Mouse (Mus musculus): Measurements from ENCODE around the gene Mblac1. TPM values are rescaled to one million over a fixed set of nuclear protein-coding genes. Genes with fewer than 3 reads are reported as not detected.
A peak's percentile ranks its signal among the peaks of the same experiment; 100 is the strongest.
"Not testable (repeated sequence)": the region's sequence is repeated elsewhere in the genome, so short reads cannot be mapped to it uniquely, and the experiment has no call there.

Gene Mblac1
- polyA plus RNA-seq, 1 experiment from 2014 or later, result 7.4 TPM

DNA sequence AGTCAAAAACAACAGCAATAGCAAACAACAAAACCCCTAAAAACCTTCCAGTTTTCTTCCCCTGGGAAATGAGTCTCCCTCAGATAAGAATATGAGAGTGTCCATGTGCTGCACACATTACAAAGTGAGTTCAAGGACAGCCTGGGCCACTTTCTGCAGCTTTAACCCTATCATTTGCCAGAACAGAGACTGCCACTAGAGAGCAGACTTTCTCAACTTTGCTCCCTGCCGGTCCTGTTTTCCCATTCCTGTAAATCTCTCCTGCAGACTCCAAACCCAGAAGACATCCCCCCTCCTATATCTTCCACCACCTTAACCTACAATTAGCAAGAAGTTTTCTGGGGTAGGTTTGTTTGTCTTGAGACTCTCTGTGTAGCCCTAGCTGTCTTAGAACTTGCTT, 5.5 kb downstream of the Mblac1 start:
- Histone ChIP-seq H3K9me3 (ENCODE audit: control insufficient read depth, low read length) (0 out of 2 replicates have a peak, but pooled peaks cover 4% of the 10 kb centered on the region), H3K4me1 (ENCODE audit: control insufficient read depth, insufficient read depth, low read length) (peaks cover 6% of the 10 kb centered on the region; the same call in 1 of the 2 replicates), H3K4me2 (ENCODE audit: low read depth, low read length) (no peak overlapping the region), H3K27me3 (replicated peaks; ENCODE audit: control insufficient read depth, insufficient read depth, low read length) (no peaks in the 10 kb centered on the region), H3K9ac (ENCODE audit: low read depth, low read length) (no peak overlapping the region), H3K27ac (replicated peaks; ENCODE audit: low read depth, low read length) (no peak overlapping the region), H3K36me3 (ENCODE audit: control insufficient read depth, insufficient read depth, low read length) (no peaks in the 10 kb centered on the region), H3K4me3 (ENCODE audit: low read depth, low read length) (no peak overlapping the region)
- ATAC-seq (ENCODE audit: low read depth) (no peak), DNase-seq (ENCODE audit: low spot score) (no peak)
- 16% methylated on average over 1 of the region's 1 CpGs for WGBS

DNA sequence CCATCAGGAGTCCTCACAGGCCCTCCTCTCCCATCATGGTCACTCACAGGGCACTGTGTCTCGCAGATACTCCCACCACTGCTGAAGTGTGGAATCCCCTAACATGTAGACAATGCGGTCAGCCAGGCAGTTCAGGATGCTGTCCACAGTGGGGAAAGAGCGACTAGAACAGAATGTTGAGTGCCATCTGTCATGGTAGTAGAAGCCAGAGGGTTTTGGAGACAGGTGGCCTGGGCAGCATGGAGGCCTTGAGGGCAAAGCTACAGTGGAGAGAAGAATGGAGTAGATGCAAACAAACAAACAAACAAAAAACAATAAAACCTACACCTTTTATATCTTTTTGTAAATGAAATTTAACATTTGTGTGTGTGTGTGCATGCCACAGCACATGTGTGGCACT, 8.0 kb downstream of the Mblac1 start:
- H3K4me1 ChIP-seq (ENCODE audit: control insufficient read depth, insufficient read depth, low read length), result no peaks in the 10 kb centered on the region
- H3K4me2 ChIP-seq (ENCODE audit: low read depth, low read length), result no peak overlapping the region
- ATAC-seq (ENCODE audit: low read depth) (no peak), DNase-seq (ENCODE audit: low spot score) (no peak)
- no peaks in the 10 kb centered on the region for H3K36me3 ChIP-seq (ENCODE audit: control insufficient read depth, insufficient read depth, low read length)
- no peak overlapping the region for H3K9ac ChIP-seq (ENCODE audit: low read depth, low read length)
- 0 out of 2 replicates have a peak, but pooled peaks cover 5% of the 10 kb centered on the region for H3K9me3 ChIP-seq (ENCODE audit: control insufficient read depth, low read length)
- no peaks in the 10 kb centered on the region for H3K27me3 ChIP-seq (replicated peaks; ENCODE audit: control insufficient read depth, insufficient read depth, low read length)
- 84% methylated on average over 3 of the region's 3 CpGs for WGBS
- H3K4me3 ChIP-seq (ENCODE audit: low read depth, low read length), result no peak overlapping the region
- H3K27ac ChIP-seq (replicated peaks; ENCODE audit: low read depth, low read length), result no peak overlapping the region

DNA sequence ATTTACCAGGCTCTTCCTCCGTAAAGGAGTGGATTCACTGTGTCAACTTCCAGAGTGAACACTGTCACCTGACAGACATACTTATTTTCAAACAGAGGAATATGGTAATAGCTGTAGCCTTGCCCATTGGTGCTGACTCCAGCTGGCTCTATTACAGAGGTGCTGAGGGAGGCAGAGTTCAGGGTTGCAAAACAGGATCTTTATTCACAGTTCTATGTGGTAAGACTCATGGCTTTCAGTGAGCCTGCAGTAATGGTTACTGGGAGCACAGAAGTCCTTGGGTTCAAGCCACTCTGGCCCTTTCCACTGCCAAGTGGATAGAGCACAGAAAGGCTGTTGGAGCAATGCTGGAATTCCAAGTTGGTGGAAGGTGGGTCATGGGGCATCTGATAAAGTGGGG, 13.1 kb downstream of the Mblac1 start:
- Histone ChIP-seq H3K27ac (replicated peaks; ENCODE audit: low read depth, low read length) (no peak overlapping the region), H3K9ac (ENCODE audit: low read depth, low read length) (no peak overlapping the region), H3K4me3 (ENCODE audit: low read depth, low read length) (no peak overlapping the region), H3K4me1 (ENCODE audit: control insufficient read depth, insufficient read depth, low read length) (no peaks in the 10 kb centered on the region), H3K4me2 (ENCODE audit: low read depth, low read length) (no peak overlapping the region), H3K27me3 (replicated peaks; ENCODE audit: control insufficient read depth, insufficient read depth, low read length) (no peaks in the 10 kb centered on the region), H3K9me3 (ENCODE audit: control insufficient read depth, low read length) (0 out of 2 replicates have a peak, but pooled peaks cover 5% of the 10 kb centered on the region), H3K36me3 (ENCODE audit: control insufficient read depth, insufficient read depth, low read length) (no peaks in the 10 kb centered on the region)
- WGBS, result 86% methylated on average over 1 of the region's 1 CpGs
- DNase-seq (ENCODE audit: low spot score) (no peak), ATAC-seq (ENCODE audit: low read depth) (no peak)

DNA sequence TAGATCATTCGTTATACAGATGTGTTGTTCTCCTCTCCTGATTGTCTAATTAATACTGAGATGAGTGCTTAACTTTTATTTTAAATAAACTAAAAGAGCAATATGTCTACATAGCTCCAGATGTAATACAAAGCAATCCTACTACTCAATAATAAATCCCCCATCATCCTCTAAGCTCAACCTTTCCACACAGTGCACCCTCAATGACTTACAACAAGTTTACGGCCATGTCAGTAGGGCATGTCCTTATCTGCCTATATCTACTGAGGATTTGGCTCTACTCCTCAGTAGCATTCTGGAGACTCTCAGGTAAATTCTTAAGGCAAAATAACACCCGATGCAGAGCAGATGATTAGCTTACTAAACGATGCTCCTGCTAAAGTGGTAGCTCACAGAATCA, 13.8 kb downstream of the Mblac1 start:
- WGBS, result 83% methylated on average over 4 of the region's 4 CpGs
- Histone ChIP-seq H3K27me3 (replicated peaks; ENCODE audit: control insufficient read depth, insufficient read depth, low read length) (no peaks in the 10 kb centered on the region), H3K4me2 (ENCODE audit: low read depth, low read length) (no peak overlapping the region), H3K4me3 (ENCODE audit: low read depth, low read length) (no peak overlapping the region), H3K36me3 (ENCODE audit: control insufficient read depth, insufficient read depth, low read length) (no peaks in the 10 kb centered on the region), H3K9ac (ENCODE audit: low read depth, low read length) (no peak overlapping the region), H3K9me3 (ENCODE audit: control insufficient read depth, low read length) (0 out of 2 replicates have a peak, but pooled peaks cover 5% of the 10 kb centered on the region), H3K4me1 (ENCODE audit: control insufficient read depth, insufficient read depth, low read length) (no peaks in the 10 kb centered on the region), H3K27ac (replicated peaks; ENCODE audit: low read depth, low read length) (no peak overlapping the region)
- DNase-seq (ENCODE audit: low spot score), result no peak
- ATAC-seq (ENCODE audit: low read depth), result no peak

DNA sequence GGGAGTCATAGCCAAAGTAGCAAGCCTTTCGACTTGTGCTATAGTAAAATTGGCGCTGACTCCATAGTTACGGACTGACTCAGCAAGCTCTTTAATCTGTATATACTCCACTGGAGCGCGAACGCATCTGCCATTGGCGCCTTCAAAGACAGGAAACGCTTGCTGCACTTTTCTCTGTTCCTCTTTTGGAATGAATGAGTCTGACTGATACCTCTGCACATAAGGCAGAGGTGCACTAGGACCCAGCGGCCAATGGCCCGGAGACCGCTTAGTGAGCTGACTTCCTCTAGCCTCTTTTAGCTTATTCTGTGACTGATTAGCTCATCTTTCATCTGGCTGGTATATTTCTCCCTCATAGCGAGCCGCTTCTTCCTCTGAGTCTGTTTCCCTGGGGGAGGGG, 22.5 kb downstream of the Mblac1 start:
- H3K9me3 ChIP-seq (ENCODE audit: control insufficient read depth, low read length); H3K4me2 ChIP-seq (ENCODE audit: low read depth, low read length); H3K4me1 ChIP-seq (ENCODE audit: control insufficient read depth, insufficient read depth, low read length); ATAC-seq (ENCODE audit: low read depth); H3K27me3 ChIP-seq (replicated peaks; ENCODE audit: control insufficient read depth, insufficient read depth, low read length); H3K4me3 ChIP-seq (ENCODE audit: low read depth, low read length); DNase-seq (ENCODE audit: low spot score); H3K9ac ChIP-seq (ENCODE audit: low read depth, low read length); H3K36me3 ChIP-seq (ENCODE audit: control insufficient read depth, insufficient read depth, low read length); H3K27ac ChIP-seq (replicated peaks; ENCODE audit: low read depth, low read length): not testable (repeated sequence)
- WGBS, result 92% methylated on average over 13 of the region's 13 CpGs

DNA sequence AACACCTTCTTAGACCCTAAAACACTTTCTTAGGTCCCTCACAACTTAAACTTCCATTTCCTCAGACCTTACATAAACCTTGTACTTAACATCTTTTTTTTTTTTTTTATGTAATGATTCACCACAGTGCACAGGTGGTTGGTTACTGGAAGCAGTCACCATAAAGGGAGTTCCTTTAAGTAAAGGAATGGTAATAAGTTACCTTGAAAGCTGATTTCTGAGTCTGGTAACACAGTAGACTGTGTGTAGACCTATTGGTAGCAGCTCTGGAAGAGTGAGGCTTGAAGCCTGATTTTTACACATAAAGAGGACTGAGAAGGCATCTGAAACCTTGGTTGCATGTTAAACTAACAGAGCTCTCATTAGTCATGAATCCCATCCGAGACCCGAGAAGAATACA, 25.8 kb downstream of the Mblac1 start:
- Histone ChIP-seq H3K4me2 (ENCODE audit: low read depth, low read length) (no peak overlapping the region), H3K27me3 (replicated peaks; ENCODE audit: control insufficient read depth, insufficient read depth, low read length) (no peaks in the 10 kb centered on the region), H3K4me3 (ENCODE audit: low read depth, low read length) (no peak overlapping the region), H3K4me1 (ENCODE audit: control insufficient read depth, insufficient read depth, low read length) (no peaks in the 10 kb centered on the region), H3K27ac (replicated peaks; ENCODE audit: low read depth, low read length) (no peak overlapping the region), H3K9me3 (ENCODE audit: control insufficient read depth, low read length) (peaks cover 5% of the 10 kb centered on the region; the same call in 1 of the 2 replicates), H3K9ac (ENCODE audit: low read depth, low read length) (no peak overlapping the region), H3K36me3 (ENCODE audit: control insufficient read depth, insufficient read depth, low read length) (no peaks in the 10 kb centered on the region)
- ATAC-seq (ENCODE audit: low read depth) (no peak), DNase-seq (ENCODE audit: low spot score) (no peak)
- 72% methylated on average over 2 of the region's 2 CpGs for WGBS

DNA sequence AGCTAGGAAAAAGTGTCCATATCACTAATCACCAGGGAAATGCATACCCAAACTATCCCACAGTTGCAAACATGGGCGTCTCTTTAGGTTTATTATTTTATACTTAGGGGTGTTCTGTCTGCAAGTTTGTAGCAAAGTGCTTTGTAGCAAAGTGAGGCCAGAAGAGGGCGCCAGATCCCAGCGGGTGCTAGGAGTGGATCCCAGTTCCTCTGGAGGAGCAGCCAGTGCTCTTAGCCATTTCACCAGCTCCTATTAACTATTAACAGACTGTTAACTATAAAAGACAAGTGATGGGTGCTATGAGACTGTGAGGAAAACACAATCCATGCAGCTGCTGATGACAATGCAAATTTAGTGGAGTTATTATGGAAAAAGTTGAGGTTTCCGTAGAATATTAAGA, 28.0 kb downstream of the Mblac1 start:
- Histone ChIP-seq H3K4me2 (ENCODE audit: low read depth, low read length) (no peak overlapping the region), H3K4me1 (ENCODE audit: control insufficient read depth, insufficient read depth, low read length) (no peaks in the 10 kb centered on the region), H3K36me3 (ENCODE audit: control insufficient read depth, insufficient read depth, low read length) (no peaks in the 10 kb centered on the region), H3K9me3 (ENCODE audit: control insufficient read depth, low read length) (no peaks in the 10 kb centered on the region), H3K4me3 (ENCODE audit: low read depth, low read length) (no peak overlapping the region), H3K27ac (replicated peaks; ENCODE audit: low read depth, low read length) (no peak overlapping the region), H3K9ac (ENCODE audit: low read depth, low read length) (no peak overlapping the region), H3K27me3 (replicated peaks; ENCODE audit: control insufficient read depth, insufficient read depth, low read length) (no peaks in the 10 kb centered on the region)
- DNase-seq (ENCODE audit: low spot score) (peak; percentile 60), ATAC-seq (ENCODE audit: low read depth) (no peak)
- 22% methylated on average over 4 of the region's 4 CpGs for WGBS

DNA sequence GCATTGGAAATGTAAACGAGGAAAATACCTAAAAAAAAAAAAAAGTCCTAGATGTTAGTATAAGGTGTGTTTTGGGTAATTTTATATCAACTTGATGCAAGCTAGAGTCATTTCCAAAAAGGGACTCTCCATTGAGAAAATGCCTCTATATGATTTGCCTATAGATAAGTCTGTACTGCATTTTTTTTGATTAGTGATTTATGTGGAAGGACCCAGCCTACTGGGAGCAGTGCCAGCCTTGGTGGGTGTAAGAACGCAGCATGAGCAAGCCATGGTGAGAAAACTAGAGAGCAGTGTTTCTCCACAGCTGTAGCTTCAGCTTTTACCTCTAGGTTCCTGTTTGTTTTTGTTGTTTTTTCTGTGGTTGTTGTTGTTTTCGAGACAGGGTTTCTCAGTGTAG, 29.2 kb downstream of the Mblac1 start:
- Histone ChIP-seq H3K4me2 (ENCODE audit: low read depth, low read length) (no peak overlapping the region), H3K9me3 (ENCODE audit: control insufficient read depth, low read length) (no peaks in the 10 kb centered on the region), H3K4me3 (ENCODE audit: low read depth, low read length) (no peak overlapping the region), H3K27me3 (replicated peaks; ENCODE audit: control insufficient read depth, insufficient read depth, low read length) (no peaks in the 10 kb centered on the region), H3K36me3 (ENCODE audit: control insufficient read depth, insufficient read depth, low read length) (no peaks in the 10 kb centered on the region), H3K4me1 (ENCODE audit: control insufficient read depth, insufficient read depth, low read length) (no peaks in the 10 kb centered on the region), H3K27ac (replicated peaks; ENCODE audit: low read depth, low read length) (no peak overlapping the region), H3K9ac (ENCODE audit: low read depth, low read length) (no peak overlapping the region)
- ATAC-seq (ENCODE audit: low read depth), result no peak
- WGBS, result 51% methylated on average over 3 of the region's 3 CpGs
- no peak for DNase-seq (ENCODE audit: low spot score)

DNA sequence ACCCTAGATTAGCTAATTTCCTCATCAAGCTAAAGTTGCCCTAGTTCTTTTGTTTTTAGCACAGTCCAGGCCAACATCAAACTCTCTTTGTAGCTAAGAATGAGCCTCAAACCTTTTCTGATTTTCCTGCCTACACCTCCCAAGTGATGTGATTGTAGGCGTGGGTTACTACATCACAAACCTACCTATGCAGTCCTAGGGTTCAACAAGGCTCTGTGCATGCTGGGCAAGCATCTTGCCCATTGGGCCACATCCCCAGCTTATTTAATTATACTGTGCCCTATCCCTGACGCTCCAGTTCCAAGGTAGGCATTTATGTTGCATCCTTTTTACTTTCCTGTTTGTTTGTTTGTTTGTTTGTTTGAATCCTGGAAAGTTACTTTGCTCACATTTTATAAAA, 31.6 kb downstream of the Mblac1 start, which contains the start of gene Nxpe5:
Gene Nxpe5, plus strand, starts transcription at position 199 of the 400 bp plus-strand sequence.
- no peak within 1 kb of the TSS for H3K4me3 ChIP-seq (ENCODE audit: low read depth, low read length)
- no peak within 1 kb of the TSS for H3K4me2 ChIP-seq (ENCODE audit: low read depth, low read length)
- DNase-seq (ENCODE audit: low spot score) (no peak), ATAC-seq (ENCODE audit: low read depth) (no peak)
- no peaks in the 10 kb centered on the region for H3K9me3 ChIP-seq (ENCODE audit: control insufficient read depth, low read length)
- H3K36me3 ChIP-seq (ENCODE audit: control insufficient read depth, insufficient read depth, low read length), result no peaks in the 10 kb centered on the region
- WGBS, result 52% methylated on average over 2 of the region's 2 CpGs
- no peak within 1 kb of the TSS for H3K27ac ChIP-seq (replicated peaks; ENCODE audit: low read depth, low read length)
- H3K4me1 ChIP-seq (ENCODE audit: control insufficient read depth, insufficient read depth, low read length), result no peaks in the 10 kb centered on the region
- no peak within 1 kb of the TSS for H3K9ac ChIP-seq (ENCODE audit: low read depth, low read length)
- no peaks in the 10 kb centered on the region for H3K27me3 ChIP-seq (replicated peaks; ENCODE audit: control insufficient read depth, insufficient read depth, low read length)
